ENCODE assay signal across 24 mouse cellular contexts in the genomic region with DNA sequence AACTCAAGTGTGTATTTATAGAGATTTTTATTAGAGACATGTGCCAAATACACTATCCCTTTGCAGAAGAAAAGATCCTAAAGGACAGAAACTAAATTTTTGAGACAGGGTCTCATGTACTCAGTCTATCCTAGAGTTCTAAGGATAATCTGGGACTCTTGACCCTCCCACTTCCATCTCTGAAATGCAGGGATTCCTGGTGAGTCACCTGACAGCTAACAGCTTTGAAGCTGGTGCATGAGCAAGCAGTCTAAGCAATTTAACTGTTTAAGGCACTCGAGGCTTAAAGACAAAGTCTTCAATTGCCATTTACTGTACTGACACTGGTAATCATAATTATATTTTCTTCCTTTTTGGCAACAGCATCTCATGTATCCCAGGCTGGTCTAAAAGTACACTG. TPM values are rescaled to one million over a fixed set of nuclear protein-coding genes. Genes with fewer than 3 reads are reported as not detected.
"Had no signal": no experiment of that assay in that cellular context is flagged by ENCODE, and none has a peak within 500 bp of the region (broad histone marks: within the 10 kb centered on the region; RNA-seq: fewer than 3 reads in every experiment).

No protein-coding gene starts in this region.

- DNase-seq: lung, adult 18-20 months; lung, embryonic 14.5 days; lung, postnatal 10 days; lung, postnatal 4 days; right cerebral cortex, postnatal 14 days; thymus, adult 2 months; thymus, postnatal 25 days; thymus, postnatal 4 days had no signal

- H3K27ac ChIP-seq: midbrain, embryonic 13.5 days; midbrain, embryonic 15.5 days; neural tube, embryonic 12.5 days; stomach, embryonic 15.5 days; stomach, postnatal 0 days had no signal

- H3K9me3 ChIP-seq: midbrain, embryonic 13.5 days; midbrain, embryonic 15.5 days; neural tube, embryonic 12.5 days; stomach, embryonic 15.5 days had no signal

- ATAC-seq: midbrain, embryonic 13.5 days; midbrain, embryonic 15.5 days had no signal

- H3K36me3 ChIP-seq: midbrain, embryonic 13.5 days; midbrain, embryonic 15.5 days; neural tube, embryonic 12.5 days; stomach, embryonic 15.5 days had no signal

- H3K4me2 ChIP-seq: lung, embryonic 14.5 days; midbrain, embryonic 11.5 days; midbrain, embryonic 13.5 days; midbrain, embryonic 15.5 days; neural tube, embryonic 12.5 days; stomach, embryonic 15.5 days had no signal

- H3K27me3 ChIP-seq: midbrain, embryonic 13.5 days; midbrain, embryonic 15.5 days; neural tube, embryonic 12.5 days; stomach, embryonic 15.5 days had no signal

- H3K9ac ChIP-seq: lung, embryonic 14.5 days; midbrain, embryonic 13.5 days; midbrain, embryonic 15.5 days; neural tube, embryonic 12.5 days; stomach, embryonic 15.5 days had no signal

- H3K4me1 ChIP-seq: midbrain, embryonic 13.5 days; midbrain, embryonic 15.5 days; neural tube, embryonic 12.5 days; stomach, embryonic 15.5 days had no signal

- H3K4me3 ChIP-seq: midbrain, embryonic 13.5 days; midbrain, embryonic 15.5 days; neural tube, embryonic 12.5 days; stomach, embryonic 15.5 days had no signal

RNA-seq across cellular contexts. Expression of gene 9530077C05Rik, which starts 11.2 kb away (rescaled TPM):
- total RNA-seq: monocyte, adult 5-6 weeks had no signal

RNA-seq across cellular contexts. Expression of gene Gm17545, which starts 31.5 kb away (rescaled TPM):
- total RNA-seq: megakaryocyte, adult 5-6 weeks; megakaryocyte-erythroid progenitor cell, adult 5-6 weeks; midbrain, postnatal 0 days; monocyte, adult 5-6 weeks; neutrophil, adult 5-6 weeks had no signal
- polyA plus RNA-seq: lung, embryonic 14.5 days; lung, embryonic 16.5 days; midbrain, embryonic 11.5 days; midbrain, embryonic 13.5 days; midbrain, embryonic 15.5 days; midbrain, postnatal 0 days; neural tube, embryonic 12.5 days; neural tube, embryonic 14.5 days; spleen, adult 2 months; stomach, embryonic 15.5 days; stomach, postnatal 0 days; testis, adult 2 months; thymus, adult 2 months; urinary bladder, adult 2 months had no signal
